Mouse (Mus musculus) CH12.LX (cell line): ENCODE data around the gene Limk2. TPM values are rescaled to one million over a fixed set of nuclear protein-coding genes. Genes with fewer than 3 reads are reported as not detected.

ENCODE experiments used
- DNase-seq: peaks from one replicate; pipeline ENCODE4 v3.0.0-alpha.2; 2013; ENCODE audit errors: extremely low read depth
- H3K27ac ChIP-seq: 2 replicates; pipeline ENCODE4 v1.5.1; 2012; ENCODE audit warnings: low read depth, mild to moderate bottlenecking, control low read depth, moderate library complexity; ENCODE audit not compliant: insufficient read depth
- H3K27me3 ChIP-seq: replicated peaks from 2 replicates; pipeline ENCODE3; 2012; ENCODE audit warnings: inconsistent platforms
- H3K36me3 ChIP-seq, 2 experiments: replicated peaks in 1 of 2; 2 replicates each; pipeline versions ENCODE3 to v1.6.1; 2012; ENCODE audit warnings: inconsistent platforms in 1 of 2, low read length in 1 of 2, mild to moderate bottlenecking in 1 of 2, mixed read lengths in 1 of 2, moderate library complexity in 1 of 2; ENCODE audit not compliant: control insufficient read depth in 1 of 2, insufficient read depth in 1 of 2
- H3K4me1 ChIP-seq, 2 experiments: 2 replicates each; pipeline ENCODE4 v1.6.1; 2012; ENCODE audit warnings: inconsistent platforms in 1 of 2, moderate library complexity in 1 of 2; ENCODE audit not compliant: insufficient read depth in 2 of 2, control insufficient read depth in 1 of 2
- H3K4me2 ChIP-seq: 2 replicates; pipeline ENCODE4 v1.6.1; 2012; ENCODE audit warnings: low read depth, mild to moderate bottlenecking, control low read depth; ENCODE audit not compliant: poor library complexity, insufficient read depth, severe bottlenecking
- H3K4me3 ChIP-seq, 3 experiments: fragments of 150-350 bp in 1 of 3; sonication (generic) in 1 of 3; replicated peaks in 1 of 3; 2 replicates each; pipeline versions ENCODE3 to v1.5.1; 2011 to 2012; ENCODE audit warnings: low read depth in 2 of 3, low read length in 2 of 3, mild to moderate bottlenecking in 2 of 3, moderate library complexity in 2 of 3, control low read depth in 1 of 3, improper control_type of control experiment in 1 of 3, inconsistent platforms in 1 of 3, mixed read lengths in 1 of 3; ENCODE audit not compliant: poor library complexity in 1 of 3
- H3K79me2 ChIP-seq: replicated peaks from 2 replicates; pipeline ENCODE4 v1.6.1; 2012; ENCODE audit warnings: mild to moderate bottlenecking, moderate library complexity; ENCODE audit not compliant: control insufficient read depth, poor library complexity, insufficient read depth, severe bottlenecking; ENCODE audit errors: extremely low read depth
- H3K9ac ChIP-seq: 2 replicates; pipeline ENCODE4 v1.6.1; 2012; ENCODE audit warnings: low read depth, mild to moderate bottlenecking, control low read depth, moderate library complexity; ENCODE audit not compliant: insufficient read depth
- H3K9me3 ChIP-seq: replicated peaks from 2 replicates; pipeline ENCODE3; 2012; ENCODE audit warnings: low read length, inconsistent platforms, mixed read lengths
- BHLHE40 ChIP-seq: IDR thresholded peaks from 2 replicates; pipeline ENCODE4 v1.6.1; 2011; ENCODE audit warnings: mild to moderate bottlenecking, low read depth, low read length, improper control_type of control experiment
- CTCF ChIP-seq, 2 experiments: IDR thresholded peaks in 1 of 2; conservative IDR thresholded peaks in 1 of 2; 2 replicates each; pipeline ENCODE4 v1.5.1; 2011 to 2012; ENCODE audit warnings: low read depth in 2 of 2, low read length in 2 of 2, improper control_type of control experiment in 1 of 2, inconsistent platforms in 1 of 2, mild to moderate bottlenecking in 1 of 2, moderate library complexity in 1 of 2
- EP300 ChIP-seq: IDR thresholded peaks from 2 replicates; pipeline ENCODE4 v1.6.1; 2011; ENCODE audit warnings: low read length, improper control_type of control experiment
- ETS1 ChIP-seq: conservative IDR thresholded peaks from 2 replicates; pipeline ENCODE4 v1.6.1; 2012; ENCODE audit warnings: low read depth, mild to moderate bottlenecking, inconsistent platforms, low read length, improper control_type of control experiment, moderate library complexity
- GABPA ChIP-seq: IDR thresholded peaks from 2 replicates; pipeline ENCODE4 v1.6.1; 2012; ENCODE audit warnings: low read depth, low read length, improper control_type of control experiment, inconsistent platforms; ENCODE audit not compliant: insufficient replicate concordance
- HCFC1 ChIP-seq: IDR thresholded peaks from 2 replicates; pipeline ENCODE4 v1.6.1; 2012; ENCODE audit warnings: low read depth, mild to moderate bottlenecking, inconsistent platforms, low read length, improper control_type of control experiment
- JUN ChIP-seq: IDR thresholded peaks from 2 replicates; pipeline ENCODE4 v1.6.1; 2011; ENCODE audit warnings: low read depth, mild to moderate bottlenecking, low read length, improper control_type of control experiment, moderate library complexity; ENCODE audit not compliant: insufficient read depth
- JUND ChIP-seq: conservative IDR thresholded peaks from 2 replicates; pipeline ENCODE4 v1.6.1; 2011; ENCODE audit warnings: low read depth, low read length, improper control_type of control experiment
- MAFK ChIP-seq: IDR thresholded peaks from 2 replicates; pipeline ENCODE4 v1.6.1; 2011; ENCODE audit warnings: low read length, improper control_type of control experiment; ENCODE audit not compliant: insufficient replicate concordance
- MXI1 ChIP-seq: IDR thresholded peaks from 2 replicates; pipeline ENCODE4 v1.6.1; 2011; ENCODE audit warnings: mild to moderate bottlenecking, low read depth, low read length, improper control_type of control experiment
- PAX5 ChIP-seq: IDR thresholded peaks from 2 replicates; pipeline ENCODE4 v1.6.1; 2012; ENCODE audit warnings: low read length, inconsistent platforms, mixed read lengths
- RAD21 ChIP-seq: IDR thresholded peaks from 2 replicates; pipeline ENCODE4 v1.6.1; 2011; ENCODE audit warnings: low read depth, mild to moderate bottlenecking, low read length, improper control_type of control experiment, moderate library complexity
- SMC3 ChIP-seq: IDR thresholded peaks from 2 replicates; pipeline ENCODE4 v1.6.1; 2011; ENCODE audit warnings: low read depth, low read length, improper control_type of control experiment
- TCF12 ChIP-seq: IDR thresholded peaks from 2 replicates; pipeline ENCODE4 v1.6.1; 2014; ENCODE audit warnings: low read depth, mild to moderate bottlenecking, inconsistent platforms, low read length, improper control_type of control experiment
- USF2 ChIP-seq: conservative IDR thresholded peaks from 2 replicates; pipeline ENCODE4 v1.6.1; 2011; ENCODE audit warnings: low read depth, low read length, improper control_type of control experiment
- ZC3H11A ChIP-seq: IDR thresholded peaks from 2 replicates; pipeline ENCODE4 v1.6.1; 2012; ENCODE audit warnings: low read depth, mild to moderate bottlenecking, inconsistent platforms, low read length, improper control_type of control experiment
- ZMIZ1 ChIP-seq: IDR thresholded peaks from 2 replicates; pipeline ENCODE4 v1.6.1; 2012; ENCODE audit warnings: low read depth, mild to moderate bottlenecking, inconsistent platforms, low read length, improper control_type of control experiment
- ZNF384 ChIP-seq: IDR thresholded peaks from 2 replicates; pipeline ENCODE4 v1.6.1; 2012; ENCODE audit warnings: low read depth, low read length, improper control_type of control experiment, inconsistent platforms
- dilution Hi-C: fragments of 300-500 bp; cut with MboI; formaldehyde crosslinking; loops from 2 replicates; pipeline ENCODE4 v1.14.3; 2020; ENCODE audit warnings: low sequenced_read_pairs; ENCODE audit not compliant: extremely low pct_unique_long_range_greater_than_20kb, extremely low pct_ligation_motif_present
- in situ Hi-C: fragments of 300-500 bp; cut with MboI; formaldehyde crosslinking; loops from 3 replicates; pipeline ENCODE4 v1.14.3; 2019; ENCODE audit warnings: low sequenced_read_pairs, low pct_ligation_motif_present, low pct_unique_long_range_greater_than_20kb, mixed read lengths
- polyA plus RNA-seq: library from polyadenylated mRNA; unstranded; fragments of >175 nt; gene quantifications from 2 replicates; pipeline ENCODE4 v1.2.1, GENCODE M21; 2012; ENCODE audit warnings: low read depth; ENCODE audit not compliant: insufficient read length
- total RNA-seq, 2 experiments: library from RNA; depleted of rRNA; stranded (reverse); fragments of 300-350 nt in 1 of 2; fragments of >200 nt in 1 of 2; gene quantifications; 2 replicates each; pipeline ENCODE4 v1.2.3; 2012 to 2014

The Limk2 gene
- total and polyA plus RNA-seq, 3 experiments = 41.5 to 64.0 (median 46.1) TPM

DNA sequence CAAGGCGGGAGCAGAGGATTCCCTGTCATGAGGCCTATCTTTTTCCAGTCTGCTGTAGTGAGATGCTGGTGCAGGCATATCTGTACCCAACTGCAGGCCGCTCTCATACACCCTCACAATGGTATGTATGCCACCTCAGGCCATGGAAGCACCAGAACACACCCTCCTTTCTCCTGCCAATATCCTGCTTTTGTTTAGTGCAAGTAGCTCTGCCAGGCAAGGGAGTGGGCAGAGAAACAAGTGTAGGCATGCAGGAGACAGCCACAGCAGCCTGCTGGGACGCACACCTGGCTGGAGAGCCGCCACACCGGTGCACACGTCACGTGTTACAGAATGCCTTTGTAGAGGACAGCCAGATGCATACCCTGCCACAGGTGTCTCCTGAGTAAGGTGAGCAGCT, 42.6 kb downstream of the Limk2 start:
- H3K4me2 ChIP-seq = no peak overlapping the region
- no peaks in the 10 kb centered on the region for H3K27me3 ChIP-seq
- dilution Hi-C loops = no loop called here
- no peak overlapping the region for H3K9ac ChIP-seq
- H3K79me2 ChIP-seq = no peaks in the 10 kb centered on the region
- DNase-seq = no peak
- peaks cover 0 to 56% of the 10 kb centered on the region in 2 experiments; a peak in 2 of 4 replicates for H3K4me1 ChIP-seq
- peaks cover 3% of the 10 kb centered on the region for H3K9me3 ChIP-seq
- no peak overlapping the region for H3K27ac ChIP-seq
- in situ Hi-C loops = no loop called here
- TF ChIP-seq RAD21 (no peak), EP300 (no peak), JUND (no peak), CTCF (conservative IDR thresholded peaks at IDR 0.05 in 1 of 2, IDR thresholded peaks at IDR 0.05 in 1 of 2; ENCODE audit: low read depth in 2 of 2, low read length in 2 of 2) (no peak), ZNF384 (no peak), ZC3H11A (no peak), JUN (no peak), SMC3 (no peak), TCF12 (no peak), HCFC1 (no peak), GABPA (no peak), PAX5 (no peak), ZMIZ1 (no peak), USF2 (no peak), MAFK (no peak), MXI1 (no peak), BHLHE40 (no peak)
- peaks cover 4 to 80% of the 10 kb centered on the region in 2 experiments for H3K36me3 ChIP-seq
- no peak overlapping the region for H3K4me3 ChIP-seq

DNA sequence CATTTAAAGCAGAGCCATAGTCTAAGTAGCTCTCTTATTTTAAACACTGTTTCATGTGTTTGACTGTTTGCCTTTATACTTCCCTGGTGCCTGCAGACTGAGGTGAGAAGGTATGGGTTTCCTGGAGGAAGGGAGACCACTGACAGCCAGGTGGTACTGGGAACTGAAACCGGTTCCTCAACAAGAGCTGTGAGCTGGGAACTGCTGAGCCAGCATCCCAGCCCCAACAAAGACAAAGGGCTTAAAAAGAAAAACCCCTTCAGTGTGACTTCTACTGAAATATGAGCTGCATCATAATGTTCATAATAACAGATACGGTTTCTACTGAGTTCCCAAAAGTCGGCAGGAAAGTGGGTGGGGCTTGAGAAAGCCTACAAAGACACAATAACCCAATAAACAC, 46.1 kb downstream of the Limk2 start:
- no peak overlapping the region for H3K4me2 ChIP-seq
- no peak for DNase-seq
- H3K4me1 ChIP-seq = peaks cover 0 to 21% of the 10 kb centered on the region in 2 experiments; a peak in 2 of 4 replicates
- in situ Hi-C loops (no loop called here), dilution Hi-C loops (no loop called here)
- no peaks in the 10 kb centered on the region for H3K79me2 ChIP-seq
- no peak for TF ChIP-seq ETS1
- TF ChIP-seq MAFK = peak; percentile 77; the same call in 1 of the 2 replicates
- H3K27ac ChIP-seq = no peak overlapping the region
- no peak overlapping the region for H3K4me3 ChIP-seq
- H3K9ac ChIP-seq = no peak overlapping the region
- H3K36me3 ChIP-seq = peaks cover 27 to 81% of the 10 kb centered on the region in 2 experiments
- H3K9me3 ChIP-seq = peaks cover 3% of the 10 kb centered on the region
- no peaks in the 10 kb centered on the region for H3K27me3 ChIP-seq
